ENCODE assay signal across 8 mouse cellular contexts in the genomic region with DNA sequence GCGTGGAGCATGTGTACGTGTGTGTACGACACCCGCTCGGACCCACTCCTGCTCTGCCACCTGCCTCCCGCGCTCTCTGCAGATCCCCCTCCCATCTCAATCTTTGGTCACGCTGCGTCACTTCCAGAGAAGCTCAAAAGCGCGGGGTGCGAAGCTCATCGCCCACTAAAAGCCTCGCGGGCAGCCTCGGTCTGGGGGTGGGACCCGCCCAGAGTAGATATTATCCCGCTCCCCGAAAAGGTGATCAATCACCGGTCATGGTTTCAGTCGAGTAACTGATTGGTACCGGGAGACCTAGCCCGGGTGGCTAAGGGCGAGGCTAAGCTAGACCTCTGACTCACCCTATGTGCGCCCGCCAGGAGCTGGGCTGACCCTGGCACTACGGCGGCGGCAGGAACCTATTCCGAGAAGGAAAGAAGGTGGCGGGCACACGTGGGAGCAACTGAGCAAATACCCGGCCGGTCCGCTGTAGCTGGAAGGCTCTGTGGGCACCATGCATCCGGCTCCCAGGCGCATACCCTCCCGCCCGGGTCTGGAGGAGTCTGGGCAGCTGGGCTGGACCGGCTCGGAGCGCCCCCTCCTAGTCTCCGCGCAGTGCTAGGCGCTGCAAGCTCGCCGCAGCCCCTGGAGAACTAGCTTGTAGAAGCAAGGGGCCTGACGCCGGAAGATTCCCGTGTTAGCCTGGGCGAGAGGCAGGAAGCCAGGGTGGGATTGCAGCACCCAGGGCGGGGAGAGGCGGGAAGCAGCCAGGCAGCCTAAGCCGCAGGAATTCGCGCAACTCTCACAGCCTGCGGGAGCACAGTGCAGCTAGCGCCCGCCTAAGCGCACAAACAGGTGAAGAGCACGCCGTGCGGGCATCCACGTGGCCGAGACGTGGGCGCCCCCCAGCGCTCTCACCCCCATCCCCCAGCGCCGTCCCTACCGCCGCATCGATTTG. TPM values are rescaled to one million over a fixed set of nuclear protein-coding genes. Genes with fewer than 3 reads are reported as not detected.
A peak's percentile ranks its signal among the peaks of the same experiment; 100 is the strongest.
DNase-seq lines count a peak whose midpoint lies in the region; ATAC-seq and TF ChIP-seq lines count a peak whose summit lies in the region.

No protein-coding gene starts in this region.

- H3K4me1 ChIP-seq in CH12.LX (ENCODE audit: control insufficient read depth in 1 of 2, insufficient read depth in 2 of 2): peaks cover 4 to 48% of the 10 kb centered on the region in 2 experiments
- peaks cover 35% of the 10 kb centered on the region for H3K4me1 ChIP-seq in embryonic facial prominence, embryonic 12.5 days
- peaks cover 39% of the 10 kb centered on the region for H3K4me1 ChIP-seq in heart, embryonic 15.5 days (replicated peaks)
- peaks cover 8% of the 10 kb centered on the region; the same call in 1 of the 2 replicates for H3K4me1 ChIP-seq in lung, adult 2 months (ENCODE audit: control insufficient read depth, insufficient read depth, low read length)

- peaks cover 0 to 10% of the 10 kb centered on the region in 2 experiments for H3K36me3 ChIP-seq in CH12.LX (replicated peaks in 1 of 2; ENCODE audit: control insufficient read depth in 1 of 2, insufficient read depth in 1 of 2, low read length in 1 of 2)
- no peaks in the 10 kb centered on the region for H3K36me3 ChIP-seq in embryonic facial prominence, embryonic 12.5 days
- H3K36me3 ChIP-seq in heart, embryonic 15.5 days: no peaks in the 10 kb centered on the region

- no peaks in the 10 kb centered on the region for H3K27me3 ChIP-seq in CH12.LX (replicated peaks)
- H3K27me3 ChIP-seq in embryonic facial prominence, embryonic 12.5 days: 0 out of 2 replicates have a peak, but pooled peaks cover 8% of the 10 kb centered on the region
- H3K27me3 ChIP-seq in heart, embryonic 15.5 days: peaks cover 18% of the 10 kb centered on the region

- TF ChIP-seq RAD21 in CH12.LX (IDR thresholded peaks at IDR 0.05; ENCODE audit: low read depth, low read length): no peak; the same call in none of the 2 replicates

- TF ChIP-seq POLR2A in CH12.LX (IDR thresholded peaks at IDR 0.05; ENCODE audit: low read depth, low read length): peak; percentile 66
- TF ChIP-seq POLR2A in lung, adult 2 months (IDR thresholded peaks at IDR 0.05; ENCODE audit: borderline replicate concordance, extremely low read depth, low read depth, low read length): no peak

- peak; percentile 42 for ATAC-seq in embryonic facial prominence, embryonic 12.5 days (ENCODE audit: insufficient number of reproducible peaks, insufficient read depth, low FRiP score, low TSS enrichment)
- ATAC-seq in heart, embryonic 15.5 days (replicated peaks; ENCODE audit: insufficient number of reproducible peaks, insufficient read depth, low FRiP score, low read depth): peak; percentile 27

- TF ChIP-seq CTCF in CH12.LX (conservative IDR thresholded peaks at IDR 0.05 in 1 of 2, IDR thresholded peaks at IDR 0.05 in 1 of 2; ENCODE audit: low read depth in 2 of 2, low read length in 2 of 2): no peak; a peak in 1 of 4 replicates
- TF ChIP-seq CTCF in lung, adult 2 months (IDR thresholded peaks at IDR 0.05; ENCODE audit: insufficient read depth, low read length): no peak

- WGBS in embryonic facial prominence, embryonic 12.5 days: under 1% methylated on average over 73 of the region's 73 CpGs
- WGBS in heart, embryonic 15.5 days: under 1% methylated on average over 73 of the region's 73 CpGs
- 2% methylated on average over 73 of the region's 73 CpGs for WGBS in lung, adult 2 months

- H3K9me3 ChIP-seq in CH12.LX (replicated peaks; ENCODE audit: low read length): no peaks in the 10 kb centered on the region
- no peaks in the 10 kb centered on the region for H3K9me3 ChIP-seq in embryonic facial prominence, embryonic 12.5 days
- H3K9me3 ChIP-seq in heart, embryonic 15.5 days (replicated peaks): no peaks in the 10 kb centered on the region

- dilution Hi-C loops in CH12.LX (cut with MboI; ENCODE audit: extremely low pct_ligation_motif_present, extremely low pct_unique_long_range_greater_than_20kb, low sequenced_read_pairs): no loop called here

- H3K27ac ChIP-seq in CH12.LX (ENCODE audit: insufficient read depth, low read depth): peak overlapping the region; percentile 8
- H3K27ac ChIP-seq in embryonic facial prominence, embryonic 12.5 days: peak overlapping the region; percentile 76
- H3K27ac ChIP-seq in heart, embryonic 15.5 days: peak overlapping the region; percentile 50

- peak overlapping the region; percentile 67 to 75 (median 73) for H3K4me3 ChIP-seq in CH12.LX (replicated peaks in 1 of 3; ENCODE audit: low read depth in 2 of 3, low read length in 2 of 3, poor library complexity in 1 of 3)
- peak overlapping the region; percentile 70 for H3K4me3 ChIP-seq in embryonic facial prominence, embryonic 12.5 days
- H3K4me3 ChIP-seq in heart, embryonic 15.5 days: peak overlapping the region; percentile 70
- H3K4me3 ChIP-seq in lung, adult 2 months (replicated peaks; ENCODE audit: extremely low read depth, low read depth, low read length): peak overlapping the region; percentile 73

- peak; percentile 64 for DNase-seq in CH12.LX (ENCODE audit: extremely low read depth)
- DNase-seq in adrenal gland, adult 18-20 months (ENCODE audit: low spot score in 2 of 2): peak; percentile 63 to 64
- peak; percentile 75 to 83 for DNase-seq in kidney, postnatal 4 days
- peak; percentile 64 for DNase-seq in lung, adult 2 months
- DNase-seq in ovary, adult 18-20 months (ENCODE audit: low spot score): peak; percentile 50
- DNase-seq in thymus, postnatal 25 days: no peak

- no peak for TF ChIP-seq EP300 in CH12.LX (IDR thresholded peaks at IDR 0.05; ENCODE audit: low read length)

- peaks cover 35% of the 10 kb centered on the region for H3K79me2 ChIP-seq in CH12.LX (replicated peaks; ENCODE audit: control insufficient read depth, extremely low read depth, insufficient read depth, poor library complexity, severe bottlenecking)

- H3K9ac ChIP-seq in CH12.LX (ENCODE audit: insufficient read depth, low read depth): peak overlapping the region; percentile 76
- peak overlapping the region; percentile 79 for H3K9ac ChIP-seq in embryonic facial prominence, embryonic 12.5 days
- peak overlapping the region; percentile 70 for H3K9ac ChIP-seq in heart, embryonic 15.5 days

- in situ Hi-C loops in CH12.LX (cut with MboI; ENCODE audit: low pct_ligation_motif_present, low pct_unique_long_range_greater_than_20kb, low sequenced_read_pairs): loop anchor here (25.0 kb wide), 3 partner anchors 519 to 1569 kb away; no protein-coding TSS in a partner anchor

- H3K4me2 ChIP-seq in CH12.LX (ENCODE audit: insufficient read depth, low read depth, poor library complexity, severe bottlenecking): peak overlapping the region; percentile 59
- H3K4me2 ChIP-seq in embryonic facial prominence, embryonic 12.5 days (replicated peaks): peak overlapping the region; percentile 95
- peak overlapping the region; percentile 99 for H3K4me2 ChIP-seq in heart, embryonic 15.5 days

TF ChIP-seq in CH12.LX, 34 proteins besides CTCF, POLR2A, EP300 and RAD21 (continues in another document):
- TF ChIP-seq MYC (IDR thresholded peaks at IDR 0.05; ENCODE audit: low read depth, low read length) (peak; percentile 95), JUN (IDR thresholded peaks at IDR 0.05; ENCODE audit: insufficient read depth, low read depth, low read length) (no peak), SMC3 (IDR thresholded peaks at IDR 0.05; ENCODE audit: low read depth, low read length) (no peak), KAT2A (IDR thresholded peaks at IDR 0.05; ENCODE audit: insufficient replicate concordance, low read length) (no peak), MAX (IDR thresholded peaks at IDR 0.05; ENCODE audit: low read length) (peak; percentile 96), GABPA (IDR thresholded peaks at IDR 0.05; ENCODE audit: insufficient replicate concordance, low read depth, low read length) (no peak), RCOR1 (conservative IDR thresholded peaks at IDR 0.05; ENCODE audit: low read depth, low read length) (no peak), MAZ (IDR thresholded peaks at IDR 0.05; ENCODE audit: low read depth, low read length) (no peak), POLR2AphosphoS2 (IDR thresholded peaks at IDR 0.05; ENCODE audit: low read depth, low read length) (no peak; the same call in 1 of the 2 replicates), JUND (conservative IDR thresholded peaks at IDR 0.05; ENCODE audit: low read depth, low read length) (no peak), USF2 (conservative IDR thresholded peaks at IDR 0.05; ENCODE audit: low read depth, low read length) (no peak), IRF4 (IDR thresholded peaks at IDR 0.05; ENCODE audit: low read depth, low read length) (no peak), ELF1 (IDR thresholded peaks at IDR 0.05; ENCODE audit: low read depth, low read length) (no peak), BHLHE40 (IDR thresholded peaks at IDR 0.05; ENCODE audit: low read depth, low read length) (peak; percentile 67), PAX5 (IDR thresholded peaks at IDR 0.05; ENCODE audit: low read length) (no peak), CHD2 (IDR thresholded peaks at IDR 0.05; ENCODE audit: low read length) (no peak), MEF2A (IDR thresholded peaks at IDR 0.05; ENCODE audit: borderline replicate concordance, low read depth, low read length) (0 out of 2 replicates have a peak, but pooled peaks have one; percentile 8), MAFK (IDR thresholded peaks at IDR 0.05; ENCODE audit: insufficient replicate concordance, low read length) (no peak), ZC3H11A (IDR thresholded peaks at IDR 0.05; ENCODE audit: low read depth, low read length) (no peak), HCFC1 (IDR thresholded peaks at IDR 0.05; ENCODE audit: low read depth, low read length) (no peak), ETS1 (conservative IDR thresholded peaks at IDR 0.05; ENCODE audit: low read depth, low read length) (no peak), NRF1 (IDR thresholded peaks at IDR 0.05; ENCODE audit: low read depth, low read length) (no peak), MXI1 (IDR thresholded peaks at IDR 0.05; ENCODE audit: low read depth, low read length) (peak; percentile 96), CHD1 (IDR thresholded peaks at IDR 0.05; ENCODE audit: low read depth, low read length) (no peak; the same call in 1 of the 2 replicates), USF1 (IDR thresholded peaks at IDR 0.05; ENCODE audit: low read depth, low read length) (no peak; the same call in 1 of the 2 replicates), UBTF (IDR thresholded peaks at IDR 0.05; ENCODE audit: low read depth, low read length) (peak; percentile 48; the same call in 1 of the 2 replicates)

RNA-seq across cellular contexts. Expression of a gene that starts 3.3 kb away (rescaled TPM):
- total RNA-seq in CH12.LX (2012; rRNA removed): 15.6 and 17.3 TPM in 2 replicates
- 15.7 and 16.4 TPM in 2 replicates for total RNA-seq in CH12.LX (2014; rRNA removed)
- 22.9 and 24.4 TPM in 2 replicates for polyA plus RNA-seq in CH12.LX (2012; ENCODE audit: insufficient read length, low read depth)
- total RNA-seq in adrenal gland, adult 18-20 months (2021): 10 to 100 TPM; 27.9 to 41.1 TPM
- polyA plus RNA-seq in embryonic facial prominence, embryonic 12.5 days (2016; fragmentation: Nextera tagmentation; extraction: Ambion mirVana): 45.1 and 46.2 TPM in 2 replicates
- 7.5 and 8.7 TPM in 2 replicates for polyA plus RNA-seq in heart, embryonic 15.5 days (2015; fragmentation: Nextera tagmentation; extraction: Ambion mirVana)
- 21.6 and 27.8 TPM in 2 replicates for polyA plus RNA-seq in lung, adult 2 months (2012; rRNA removed)

Comparison
In these comparisons a context has a peak if more than half of its experiments do, and no peak if none do; other contexts are left out.
1. H3K27ac ChIP-seq: peak in every context shown above with its lines; median percentile 76 in embryonic facial prominence, embryonic 12.5 days; 50 in heart, embryonic 15.5 days; 8 in CH12.LX.